Mouse (Mus musculus) testis, adult 2 months (tissue): ENCODE measurements around the gene Nup88.

ENCODE experiments used
- CTCF ChIP-seq: fragments of 200-500 bp; IDR thresholded peaks from 2 replicates; pipeline ENCODE4 v1.5.1; 2012; ENCODE audit warnings: low read depth, mild to moderate bottlenecking, inconsistent platforms, low read length, moderate library complexity; ENCODE audit not compliant: control insufficient read depth, insufficient read depth, insufficient replicate concordance
- POLR2A ChIP-seq: fragments of 200-500 bp; IDR thresholded peaks from 2 replicates; pipeline ENCODE4 v1.6.1; 2012; ENCODE audit warnings: low read depth, mild to moderate bottlenecking, inconsistent platforms, low read length, moderate library complexity; ENCODE audit not compliant: control insufficient read depth

GRCm38 (mm10) chr11:70944935-70945817 is 24.6 kb downstream of the Nup88 start:
- no peak for TF ChIP-seq POLR2A
- TF ChIP-seq CTCF = no peak
